Mouse (Mus musculus) forebrain, embryonic 10.5 days (tissue): ENCODE results near the gene Lrrc27. TPM values are rescaled to one million over a fixed set of nuclear protein-coding genes. Genes with fewer than 3 reads are reported as not detected.

Experiments
- DNase-seq: peaks from one replicate; pipeline ENCODE4 v3.0.0-alpha.2; 2017; ENCODE audit warnings: low spot score; ENCODE audit errors: extremely low spot score
- H3K27ac ChIP-seq: fragments of 300-500 bp; sonication (generic); 2 replicates; pipeline ENCODE4 v1.5.1; 2016; ENCODE audit warnings: mild to moderate bottlenecking
- H3K27me3 ChIP-seq: fragments of 300-500 bp; sonication (generic); 2 replicates; pipeline ENCODE4 v1.6.1; 2016; ENCODE audit warnings: mild to moderate bottlenecking; ENCODE audit not compliant: poor library complexity, severe bottlenecking
- H3K36me3 ChIP-seq: fragments of 300-500 bp; sonication (generic); replicated peaks from 2 replicates; pipeline ENCODE4 v1.6.1; 2016; ENCODE audit warnings: mild to moderate bottlenecking, moderate library complexity
- H3K4me1 ChIP-seq: fragments of 300-500 bp; sonication (generic); 2 replicates; pipeline ENCODE4 v1.6.1; 2016
- H3K4me3 ChIP-seq: fragments of 300-500 bp; sonication (generic); 2 replicates; pipeline ENCODE4 v1.5.1; 2016; ENCODE audit warnings: mild to moderate bottlenecking, moderate library complexity
- H3K9me3 ChIP-seq: fragments of 300-500 bp; sonication (generic); 2 replicates; pipeline ENCODE4 v1.6.1; 2016; ENCODE audit warnings: mild to moderate bottlenecking, moderate library complexity
- WGBS: fragments of 180-500 bp; shearing (Covaris S2); methylation state at CpG from one replicate; pipeline ENCODE4 v1.1.7; 2016; 5-methylcytosine and 5-hydroxymethylcytosine counted together
- polyA plus RNA-seq: library from polyadenylated mRNA; unstranded; fragments of >200 nt; fragmentation: Nextera tagmentation; extraction: Ambion mirVana; gene quantifications from 2 replicates; pipeline ENCODE4 v1.2.1, GENCODE M21; 2016

Lrrc27 gene
- polyA plus RNA-seq, 1 experiment from 2014 or later: 5.1 TPM

- 91% methylated on average over 4 of the region's 4 CpGs for WGBS
- peaks cover 58% of the 10 kb centered on the region for H3K27me3 ChIP-seq
Observed at GRCm38 (mm10) chr7:139190616-139191015, 22.2 kb upstream of the Lrrc27 start.

DNA sequence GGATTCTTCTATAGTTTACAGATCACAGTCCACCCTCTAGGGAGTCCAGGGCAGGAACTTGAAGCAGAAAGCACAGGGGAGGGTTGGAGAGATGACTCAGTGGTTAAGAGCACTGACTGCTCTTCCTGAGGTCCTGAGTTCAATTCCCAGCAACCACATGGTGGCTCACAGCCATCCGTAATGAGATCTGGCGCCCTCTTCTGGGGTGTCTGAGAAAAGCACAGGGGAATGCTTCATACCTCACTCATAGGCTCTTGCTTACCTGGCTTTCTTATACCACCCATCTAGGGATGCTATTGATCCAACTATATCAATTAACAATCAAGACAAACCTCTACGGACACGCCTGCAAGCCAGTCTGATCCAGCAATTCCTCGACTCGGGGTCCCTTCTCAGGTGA is 21.2 kb upstream of the Lrrc27 start:
- Histone ChIP-seq H3K4me1 (peaks cover 18% of the 10 kb centered on the region), H3K27ac (no peak overlapping the region), H3K36me3 (no peaks in the 10 kb centered on the region), H3K9me3 (peaks cover 22% of the 10 kb centered on the region), H3K27me3 (peaks cover 48% of the 10 kb centered on the region), H3K4me3 (no peak overlapping the region)
- 71% methylated on average over 6 of the region's 6 CpGs for WGBS
- no peak for DNase-seq

More at GRCm38 (mm10) chr7:139190616-139191015, 22.2 kb upstream of the Lrrc27 start:
- Histone ChIP-seq H3K9me3 (peaks cover 22% of the 10 kb centered on the region), H3K4me3 (no peak overlapping the region), H3K4me1 (peaks cover 21% of the 10 kb centered on the region), H3K27ac (no peak overlapping the region), H3K36me3 (no peaks in the 10 kb centered on the region)
- no peak for DNase-seq

GRCm38 (mm10) chr7:139197022-139197421 is 15.8 kb upstream of the Lrrc27 start:
- Histone ChIP-seq H3K27ac (no peak overlapping the region), H3K27me3 (peaks cover 15% of the 10 kb centered on the region), H3K4me3 (no peak overlapping the region), H3K4me1 (peaks cover 3% of the 10 kb centered on the region; the same call in 1 of the 2 replicates), H3K36me3 (no peaks in the 10 kb centered on the region), H3K9me3 (no peaks in the 10 kb centered on the region)
- 85% methylated on average over 4 of the region's 4 CpGs for WGBS
- DNase-seq: no peak

DNA sequence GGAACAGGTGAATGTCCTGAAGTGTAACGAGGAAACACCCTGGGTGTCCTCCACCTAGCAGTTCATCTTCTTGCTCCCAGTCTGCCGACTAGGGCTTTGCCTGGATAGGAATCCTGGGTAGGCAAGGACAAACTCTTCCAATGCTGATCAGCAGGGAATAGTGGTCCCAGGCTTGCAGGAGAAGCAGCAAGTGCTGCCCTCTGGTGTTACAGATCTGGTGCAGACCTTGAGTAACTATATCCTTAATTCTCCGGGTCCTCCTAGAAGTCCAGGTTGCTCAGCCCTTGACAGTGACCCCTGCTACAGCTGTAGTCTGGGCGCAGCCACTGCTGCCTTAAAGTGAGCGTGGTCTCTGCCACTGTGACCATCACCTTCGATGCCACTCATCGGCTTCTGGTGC is 12.7 kb upstream of the Lrrc27 start:
- DNase-seq: peak; percentile 56
- 32% methylated on average over 7 of the region's 7 CpGs for WGBS
- peaks cover 15% of the 10 kb centered on the region for H3K27me3 ChIP-seq
- H3K4me3 ChIP-seq: no peak overlapping the region
- H3K4me1 ChIP-seq: 0 out of 2 replicates have a peak, but pooled peaks cover 3% of the 10 kb centered on the region
- H3K27ac ChIP-seq: no peak overlapping the region
- H3K36me3 ChIP-seq: no peaks in the 10 kb centered on the region
- no peaks in the 10 kb centered on the region for H3K9me3 ChIP-seq

GRCm38 (mm10) chr7:139201209-139201608 is 11.6 kb upstream of the Lrrc27 start:
- no peak overlapping the region for H3K27ac ChIP-seq
- H3K4me3 ChIP-seq: no peak overlapping the region
- no peaks in the 10 kb centered on the region for H3K36me3 ChIP-seq
- H3K9me3 ChIP-seq: no peaks in the 10 kb centered on the region
- DNase-seq: no peak
- WGBS: 71% methylated on average over 6 of the region's 6 CpGs
- H3K27me3 ChIP-seq: peaks cover 15% of the 10 kb centered on the region
- 0 out of 2 replicates have a peak, but pooled peaks cover 3% of the 10 kb centered on the region for H3K4me1 ChIP-seq

GRCm38 (mm10) chr7:139208023-139208772 is 4.6 kb upstream of the Lrrc27 start:
- Histone ChIP-seq H3K27me3 (0 out of 2 replicates have a peak, but pooled peaks cover 5% of the 10 kb centered on the region), H3K4me1 (peaks cover 16% of the 10 kb centered on the region), H3K27ac (no peak overlapping the region), H3K4me3 (no peak overlapping the region), H3K36me3 (no peaks in the 10 kb centered on the region), H3K9me3 (no peaks in the 10 kb centered on the region)
- WGBS: 32% methylated on average over 7 of the region's 7 CpGs
- DNase-seq: peak; percentile 65

GRCm38 (mm10) chr7:139208773-139209095 is 4.1 kb upstream of the Lrrc27 start:
- H3K4me1 ChIP-seq: peaks cover 21% of the 10 kb centered on the region
- H3K4me3 ChIP-seq: no peak overlapping the region
- H3K27ac ChIP-seq: no peak overlapping the region
- DNase-seq: no peak
- no peaks in the 10 kb centered on the region for H3K9me3 ChIP-seq
- H3K36me3 ChIP-seq: no peaks in the 10 kb centered on the region
- H3K27me3 ChIP-seq: 0 out of 2 replicates have a peak, but pooled peaks cover 5% of the 10 kb centered on the region
- 90% methylated on average over 4 of the region's 4 CpGs for WGBS

- H3K9me3 ChIP-seq: no peaks in the 10 kb centered on the region
- H3K4me3 ChIP-seq: no peak overlapping the region
- 0 out of 2 replicates have a peak overlapping the region, but pooled peaks have one; percentile 31 for H3K27ac ChIP-seq
- 85% methylated on average over 6 of the region's 6 CpGs for WGBS
- no peaks in the 10 kb centered on the region for H3K36me3 ChIP-seq
- no peak for DNase-seq
- peaks cover 24% of the 10 kb centered on the region for H3K4me1 ChIP-seq
- H3K27me3 ChIP-seq: 0 out of 2 replicates have a peak, but pooled peaks cover 5% of the 10 kb centered on the region
Observed at GRCm38 (mm10) chr7:139211761-139212160, 1.0 kb upstream of the Lrrc27 start.

DNA sequence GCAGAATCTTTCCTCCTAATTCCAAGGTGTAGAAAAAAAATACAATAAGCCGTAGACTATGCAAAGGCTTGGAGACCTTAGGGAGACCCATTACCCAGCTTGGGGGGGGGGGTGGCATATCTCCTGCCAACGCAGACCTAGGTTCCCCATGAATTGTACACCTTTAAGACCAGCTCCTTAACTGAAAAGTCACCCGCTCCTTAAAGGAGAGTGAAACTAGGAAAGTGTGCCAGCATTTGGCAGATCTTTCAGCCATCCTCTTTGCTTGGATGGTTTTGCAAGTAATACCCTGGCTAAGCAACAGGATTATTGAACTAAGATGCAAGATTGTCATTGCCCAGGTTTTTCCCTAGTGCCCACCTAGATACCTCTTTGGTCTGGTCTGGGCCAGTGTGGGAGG is 963 bp downstream of the Lrrc27 start:
- no peaks in the 10 kb centered on the region for H3K27me3 ChIP-seq
- no peak for DNase-seq
- peaks cover 24% of the 10 kb centered on the region for H3K4me1 ChIP-seq
- 66% methylated on average over 3 of the region's 3 CpGs for WGBS
- H3K36me3 ChIP-seq: no peaks in the 10 kb centered on the region
- no peaks in the 10 kb centered on the region for H3K9me3 ChIP-seq
- H3K4me3 ChIP-seq: peak overlapping the region; percentile 67
- peak overlapping the region; percentile 98 for H3K27ac ChIP-seq

- WGBS: 88% methylated on average over 3 of the region's 3 CpGs
- no peaks in the 10 kb centered on the region for H3K9me3 ChIP-seq
- DNase-seq: no peak
- H3K4me1 ChIP-seq: peaks cover 25% of the 10 kb centered on the region
- no peaks in the 10 kb centered on the region for H3K27me3 ChIP-seq
- H3K4me3 ChIP-seq: no peak overlapping the region
- 0 out of 2 replicates have a peak overlapping the region, but pooled peaks have one; percentile 98 for H3K27ac ChIP-seq
- H3K36me3 ChIP-seq: no peaks in the 10 kb centered on the region
Observed at GRCm38 (mm10) chr7:139214160-139214559, 1.4 kb downstream of the Lrrc27 start.

- WGBS: 80% methylated on average over 14 of the region's 14 CpGs
- DNase-seq: no peak
Observed at GRCm38 (mm10) chr7:139214596-139215340, 2.0 kb downstream of the Lrrc27 start.

GRCm38 (mm10) chr7:139215516-139215915 is 2.7 kb downstream of the Lrrc27 start:
- no peak for DNase-seq
- Histone ChIP-seq H3K9me3 (no peaks in the 10 kb centered on the region), H3K36me3 (no peaks in the 10 kb centered on the region), H3K4me3 (no peak overlapping the region), H3K4me1 (peaks cover 25% of the 10 kb centered on the region), H3K27ac (no peak overlapping the region), H3K27me3 (no peaks in the 10 kb centered on the region)
- WGBS: 73% methylated on average over 1 of the region's 1 CpGs

More at GRCm38 (mm10) chr7:139214596-139215340, 2.0 kb downstream of the Lrrc27 start:
- H3K36me3 ChIP-seq: no peaks in the 10 kb centered on the region
- H3K27me3 ChIP-seq: no peaks in the 10 kb centered on the region
- H3K4me1 ChIP-seq: peaks cover 25% of the 10 kb centered on the region
- H3K4me3 ChIP-seq: no peak overlapping the region
- H3K9me3 ChIP-seq: no peaks in the 10 kb centered on the region
- no peak overlapping the region for H3K27ac ChIP-seq

DNA sequence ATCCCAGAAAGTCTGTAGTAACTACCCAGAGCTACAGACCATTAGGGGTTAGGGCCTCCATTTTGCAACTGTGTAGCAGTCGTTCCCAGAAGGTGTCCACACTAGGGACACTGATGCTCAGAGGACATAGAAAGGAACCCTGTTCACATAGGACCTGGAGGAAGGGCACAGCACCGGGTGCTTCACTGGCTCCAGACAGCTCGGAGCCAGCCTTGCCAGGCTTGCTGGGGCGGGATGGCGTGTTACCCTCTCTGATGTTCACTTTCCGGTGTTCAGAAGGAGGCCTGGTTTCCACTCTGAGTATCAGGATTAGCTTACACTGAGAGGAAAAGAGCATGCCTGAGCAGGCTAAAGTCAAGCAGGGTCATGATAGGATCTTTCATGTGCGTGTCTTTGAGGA is 3.2 kb downstream of the Lrrc27 start:
- no peaks in the 10 kb centered on the region for H3K27me3 ChIP-seq
- no peak for DNase-seq
- H3K36me3 ChIP-seq: no peaks in the 10 kb centered on the region
- no peak overlapping the region for H3K4me3 ChIP-seq
- H3K9me3 ChIP-seq: no peaks in the 10 kb centered on the region
- no peak overlapping the region for H3K27ac ChIP-seq
- 91% methylated on average over 7 of the region's 7 CpGs for WGBS
- peaks cover 25% of the 10 kb centered on the region for H3K4me1 ChIP-seq
